Mouse (Mus musculus) heart, postnatal 36 days (tissue): ENCODE data around the gene Camk1. TPM values are rescaled to one million over a fixed set of nuclear protein-coding genes. Genes with fewer than 3 reads are reported as not detected.
A peak's percentile ranks its signal among the peaks of the same experiment; 100 is the strongest.

ENCODE experiments used
- DNase-seq, 2 experiments: peaks; one replicate each; pipeline ENCODE4 v3.0.0; 2021 to 2022
- intact Hi-C: fragments of 180-260 bp; cut with DNase I; formaldehyde crosslinking; loops from one replicate; pipeline ENCODE4 v1.15.1; 2025
- total RNA-seq, 2 experiments: library from RNA; stranded (reverse); gene quantifications; 2 replicates each; pipeline ENCODE4 v1.2.3; 2021

Camk1 gene
- total RNA-seq, 2 experiments from 2014 or later, result 65.3 to 78.4 TPM

DNA sequence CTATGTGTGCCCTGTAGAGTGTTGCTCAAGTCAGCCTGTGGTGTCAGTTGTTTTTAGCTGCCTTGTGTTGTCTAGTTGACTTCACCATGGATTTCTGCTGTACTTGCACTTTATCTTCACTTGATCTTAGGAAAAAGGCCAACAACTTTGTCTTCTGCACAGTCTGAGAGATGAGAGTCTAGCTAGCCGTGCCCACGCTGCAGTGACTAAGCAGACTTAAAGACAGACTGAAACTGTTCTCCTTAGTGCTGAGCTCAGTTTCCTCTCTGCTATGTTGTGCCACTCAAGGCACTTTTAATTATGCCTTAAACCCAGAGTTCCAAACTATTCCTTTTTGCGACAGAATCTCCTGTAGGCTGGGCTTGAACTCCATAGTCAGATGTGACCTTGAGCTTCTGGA lies 27.8 kb downstream of the Camk1 start:
- intact Hi-C loops, result no loop called here
- DNase-seq, result no peak

DNA sequence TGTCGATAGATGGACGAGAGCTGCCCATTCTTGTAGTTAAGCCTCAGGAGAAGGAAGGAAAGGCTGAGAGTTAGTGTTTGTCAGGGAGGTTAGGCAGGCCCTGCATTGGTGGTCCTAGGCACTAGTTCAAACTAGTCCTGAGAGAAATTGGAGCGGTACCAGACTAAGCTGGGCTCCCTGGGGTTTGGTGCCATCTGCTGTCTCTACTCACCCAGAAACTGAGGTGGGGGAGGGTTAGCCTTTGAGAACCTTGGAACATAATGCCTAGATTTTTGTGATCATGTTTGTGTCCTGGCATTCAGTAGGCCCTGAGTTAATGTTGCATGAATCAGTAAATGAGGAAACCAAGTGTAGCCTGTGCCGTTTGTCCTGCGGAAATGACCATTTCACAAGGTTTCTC lies 35.6 kb downstream of the Camk1 start:
- intact Hi-C loops, result loop anchor here (5.0 to 10.0 kb wide), 3 partner anchors 71 to 903 kb away; partner anchors contain the start of genes Mtmr14 and Setd5
- no peak for DNase-seq

DNA sequence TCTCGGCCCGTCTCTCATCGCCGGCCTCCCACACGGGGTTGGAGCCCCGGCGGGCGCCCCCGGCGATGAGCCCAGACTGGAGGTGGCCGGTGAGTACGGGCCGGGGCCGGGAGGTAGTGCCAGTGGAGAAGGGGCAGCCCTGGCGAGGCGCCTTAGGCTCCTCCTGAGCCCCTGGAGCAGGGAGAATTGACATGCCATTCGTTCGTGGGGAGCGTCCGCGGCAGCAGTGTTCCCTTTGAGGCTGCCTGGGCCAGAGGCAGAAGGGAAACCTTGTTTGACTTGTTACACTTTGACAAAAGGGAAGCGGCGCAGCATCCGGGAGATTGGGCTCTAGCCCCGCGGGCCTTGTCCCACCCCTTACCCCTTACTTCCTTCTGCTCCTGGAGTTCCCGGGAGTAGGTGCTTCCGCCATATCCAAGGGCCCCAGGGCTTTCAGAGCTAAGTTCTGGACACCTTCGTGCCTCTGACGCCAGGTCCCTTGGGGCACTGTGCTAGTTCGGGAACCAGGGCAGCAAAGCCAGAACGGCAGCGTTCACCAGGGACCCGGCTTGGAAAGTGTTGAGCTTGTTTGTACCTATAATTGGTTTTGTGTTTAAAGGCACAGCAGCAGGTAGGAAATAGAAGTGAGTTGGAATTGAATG lies 36.2 kb downstream of the Camk1 start:
- intact Hi-C loops, result loop anchor here (2.0 to 10.0 kb wide), 4 partner anchors 69 to 903 kb away; partner anchors contain the start of genes Mtmr14, Setd5 and Tada3
- DNase-seq, result peak in 1 of 2 experiments; percentile 49

DNA sequence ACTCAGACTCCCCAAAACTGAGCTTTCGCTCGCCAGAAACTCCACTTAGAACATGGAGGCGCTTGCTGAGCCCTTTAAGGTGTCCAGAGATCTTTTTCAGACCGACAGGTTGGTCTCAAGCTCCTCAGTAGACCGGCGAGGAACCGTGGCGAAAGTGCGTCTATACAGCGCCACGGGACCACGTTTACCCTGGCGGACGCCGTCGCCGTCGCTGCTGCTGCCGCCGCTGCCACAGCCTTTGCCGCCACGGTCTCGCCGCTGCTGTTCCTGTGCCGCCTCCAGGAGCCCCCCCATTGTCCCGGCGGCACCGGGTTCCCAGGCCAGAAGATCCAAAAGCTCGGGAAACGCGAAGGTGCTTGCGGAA lies 36.8 kb downstream of the Camk1 start, which contains the start of gene Brpf1:
Brpf1 (plus strand) TSS at position 152 of the 364 bp plus-strand sequence.
- DNase-seq, result no peak
- intact Hi-C loops, result loop anchor here (2.0 to 10.0 kb wide), 4 partner anchors 70 to 902 kb away; partner anchors contain the start of genes Mtmr14, Setd5 and Tada3

DNA sequence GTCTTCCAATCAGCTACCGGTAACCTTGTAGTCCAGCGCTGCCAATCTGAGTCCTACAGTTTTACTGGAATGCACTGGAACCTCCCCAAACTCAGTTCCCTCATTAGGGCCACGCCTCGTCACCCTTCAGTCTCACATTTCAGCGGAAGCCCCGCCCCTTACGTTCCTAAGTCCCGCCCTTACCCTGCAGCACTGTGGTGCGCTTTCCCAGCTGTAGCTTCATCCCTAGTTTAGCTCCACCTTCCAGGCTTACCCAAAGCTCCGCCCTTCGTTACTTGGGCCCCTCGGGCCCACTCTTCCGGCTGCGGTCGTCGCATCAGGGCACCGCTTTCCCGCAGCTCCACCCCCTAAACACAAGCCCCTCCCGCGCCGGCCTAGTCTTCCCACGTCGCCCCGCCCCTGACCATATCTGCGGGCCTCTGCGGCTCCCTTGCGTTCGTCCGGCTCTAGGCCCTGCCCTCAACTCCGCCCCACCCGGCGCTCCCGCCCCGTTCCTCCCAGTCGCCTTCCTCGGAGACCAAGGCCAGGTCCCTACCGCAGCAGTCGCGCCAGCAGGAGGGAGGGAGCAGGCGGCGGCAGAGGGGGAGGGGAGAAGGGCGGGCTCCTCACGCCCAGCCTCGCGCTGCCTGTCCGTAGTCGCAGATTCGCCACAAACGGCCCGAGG lies 37.3 kb downstream of the Camk1 start:
- peak; percentile 99 for DNase-seq
- intact Hi-C loops, result loop anchor here (2.0 to 10.0 kb wide), 4 partner anchors 69 to 902 kb away; partner anchors contain the start of genes Mtmr14, Setd5 and Tada3

DNA sequence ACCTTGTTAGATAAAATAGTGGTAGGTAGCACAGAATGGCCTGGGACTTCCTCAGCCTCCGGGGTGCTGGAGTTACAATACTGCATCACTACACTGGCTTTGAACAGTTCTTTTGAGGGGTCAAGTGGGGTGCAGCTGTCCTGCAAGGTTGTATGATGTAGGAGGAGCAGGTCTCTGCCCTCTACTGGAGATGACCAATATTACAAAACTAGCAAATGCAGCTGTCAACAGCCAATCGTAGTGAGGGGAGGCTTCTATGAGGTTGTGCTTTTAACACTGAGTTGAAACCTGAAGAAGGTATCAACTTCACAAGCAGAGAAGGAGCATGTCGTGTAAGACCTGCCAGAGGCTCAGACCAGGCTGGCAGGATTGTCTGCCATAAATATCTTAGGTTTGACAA lies 41.5 kb downstream of the Camk1 start:
- intact Hi-C loops, result loop anchor here (1.0 to 10.0 kb wide), 3 partner anchors 130 to 897 kb away; no protein-coding TSS in a partner anchor
- DNase-seq, result no peak

DNA sequence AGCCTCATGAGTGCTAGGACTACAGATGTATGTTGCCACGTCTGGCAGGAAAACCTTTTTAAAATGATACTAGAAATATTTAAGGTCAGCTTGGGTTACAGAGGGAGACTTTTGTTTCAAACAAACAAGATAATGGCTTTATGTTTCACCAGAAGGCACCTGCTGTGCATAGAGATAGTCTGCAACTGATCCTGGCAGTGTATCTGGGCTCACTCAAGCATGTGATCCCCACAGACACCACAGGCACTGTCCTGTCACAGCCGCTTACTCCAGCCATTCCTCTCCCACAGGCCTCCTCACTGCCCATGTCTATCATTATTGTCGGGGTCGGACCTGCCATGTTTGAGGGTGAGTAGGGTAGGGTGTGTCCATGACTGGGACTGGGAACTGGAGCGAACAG lies 42.4 kb downstream of the Camk1 start:
- no peak for DNase-seq
- intact Hi-C loops, result loop anchor here (5.0 to 10.0 kb wide), 2 partner anchors 264 to 897 kb away; no protein-coding TSS in a partner anchor

DNA sequence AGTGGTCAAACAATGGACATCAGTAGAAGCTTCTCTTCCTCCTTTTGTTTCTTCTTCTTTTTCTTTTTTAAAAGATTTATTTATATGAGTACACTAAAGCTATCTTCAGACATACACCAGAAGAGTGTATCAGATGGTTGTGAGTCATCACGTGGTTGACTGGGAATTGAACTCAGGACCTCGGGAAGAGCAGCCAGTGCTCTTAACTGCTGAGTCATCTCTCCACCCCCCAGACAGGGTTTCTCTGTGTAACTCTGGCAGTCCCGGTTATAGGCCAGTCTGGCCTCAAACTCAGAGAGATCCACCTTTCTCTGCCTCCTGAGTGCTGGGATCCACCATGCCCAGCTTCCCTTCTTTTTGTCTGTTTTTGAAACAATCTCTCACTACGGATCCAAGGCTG lies 47.1 kb downstream of the Camk1 start:
- no peak for DNase-seq
- intact Hi-C loops, result no loop called here

DNA sequence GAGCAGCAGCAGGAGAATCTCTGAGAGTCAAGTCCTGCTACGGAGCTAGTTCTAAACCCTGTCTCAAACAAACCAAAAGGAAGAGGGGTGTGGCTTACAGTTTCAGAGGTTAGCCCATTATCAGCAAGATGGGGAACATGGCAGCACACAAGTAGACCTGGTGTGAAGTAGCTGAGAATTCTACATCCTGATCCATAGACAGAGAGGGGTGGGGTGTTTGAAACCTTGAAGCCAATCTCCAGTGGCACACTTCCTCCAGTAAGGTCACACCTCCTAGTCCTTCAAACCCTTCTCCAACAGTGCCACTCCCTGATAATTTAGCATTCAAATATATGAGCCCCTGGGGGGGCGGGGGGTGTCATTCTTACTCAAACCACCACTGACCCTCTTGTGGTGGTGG lies 47.7 kb downstream of the Camk1 start:
- intact Hi-C loops, result no loop called here
- no peak for DNase-seq

DNA sequence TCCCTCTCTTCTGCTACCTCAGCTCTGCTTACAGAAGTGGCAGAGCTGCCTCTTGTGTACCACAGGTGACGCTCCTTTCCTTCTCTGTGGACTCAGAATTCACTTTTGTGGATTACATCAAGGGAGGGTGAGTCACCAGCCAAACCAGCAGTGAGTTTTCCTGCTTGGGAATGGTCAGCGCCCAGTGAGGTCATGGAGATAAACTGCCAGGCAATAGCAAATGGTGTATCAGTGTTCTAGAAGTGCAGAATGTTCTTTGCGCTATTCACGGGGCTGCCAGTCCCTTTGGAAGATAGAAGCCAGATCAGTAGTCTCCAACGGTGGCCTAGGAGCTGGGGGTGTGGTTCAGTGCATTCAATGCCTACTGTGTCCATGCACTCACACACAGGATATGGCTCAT lies 50.8 kb downstream of the Camk1 start:
- intact Hi-C loops, result no loop called here
- no peak for DNase-seq

DNA sequence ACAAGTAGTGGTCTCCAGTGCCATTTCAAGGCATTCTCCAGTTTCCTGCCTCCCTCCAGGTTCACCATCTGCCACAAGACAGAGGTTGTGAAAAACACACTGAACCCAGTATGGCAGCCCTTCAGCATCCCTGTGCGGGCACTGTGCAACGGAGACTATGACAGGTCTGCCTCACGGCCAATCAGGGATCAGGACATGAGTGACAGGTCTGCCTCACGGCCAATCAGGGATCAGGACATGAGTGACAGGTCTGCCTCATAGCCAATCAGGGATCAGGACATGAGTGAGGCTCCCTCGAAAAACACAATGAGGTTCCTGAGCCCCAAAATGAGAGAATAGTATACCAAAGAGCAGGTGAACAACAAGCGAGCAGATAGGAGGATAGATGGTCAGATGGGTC lies 53.4 kb downstream of the Camk1 start:
- intact Hi-C loops, result no loop called here
- DNase-seq, result no peak

DNA sequence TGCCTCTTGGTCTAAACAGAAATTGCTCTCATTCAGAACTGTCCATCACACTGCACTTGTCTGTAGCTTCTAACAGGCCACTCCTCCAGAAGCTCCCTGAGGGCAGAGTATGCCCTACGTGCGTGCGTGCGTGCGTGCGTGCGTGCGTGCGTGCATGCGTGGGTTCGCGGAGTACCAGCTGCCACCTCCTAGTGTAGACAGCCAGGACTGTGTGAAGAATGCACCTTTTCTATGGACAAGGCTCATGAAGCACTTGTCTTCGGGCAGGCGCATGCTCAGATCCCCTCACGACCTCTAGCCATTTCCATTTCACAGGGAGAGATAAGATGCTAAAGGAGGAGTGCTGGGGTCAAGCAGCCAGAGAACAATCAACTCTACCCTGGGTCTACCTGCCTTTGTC lies 54.4 kb downstream of the Camk1 start:
- intact Hi-C loops, result no loop called here
- DNase-seq, result no peak

DNA sequence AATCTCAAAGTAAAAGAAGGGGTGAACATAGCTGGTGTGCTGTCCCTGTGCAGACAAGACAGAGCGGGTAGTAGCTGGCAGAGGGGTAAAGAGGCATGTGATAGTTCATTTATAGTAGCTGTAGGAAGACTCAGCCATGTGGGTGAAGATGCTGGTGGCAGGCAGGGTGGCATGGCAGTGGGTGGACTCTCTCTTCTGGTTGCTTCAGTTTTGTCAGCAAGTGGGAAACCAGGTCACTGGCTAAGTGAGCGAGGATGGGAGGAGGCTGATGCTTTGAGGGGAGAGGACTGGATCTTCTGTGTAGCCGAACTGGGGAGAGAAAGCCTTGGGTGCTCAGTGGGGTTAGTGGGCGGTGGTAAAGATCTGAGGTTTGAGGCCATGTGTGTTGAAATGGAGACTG lies 56.5 kb downstream of the Camk1 start:
- no peak for DNase-seq
- intact Hi-C loops, result no loop called here

DNA sequence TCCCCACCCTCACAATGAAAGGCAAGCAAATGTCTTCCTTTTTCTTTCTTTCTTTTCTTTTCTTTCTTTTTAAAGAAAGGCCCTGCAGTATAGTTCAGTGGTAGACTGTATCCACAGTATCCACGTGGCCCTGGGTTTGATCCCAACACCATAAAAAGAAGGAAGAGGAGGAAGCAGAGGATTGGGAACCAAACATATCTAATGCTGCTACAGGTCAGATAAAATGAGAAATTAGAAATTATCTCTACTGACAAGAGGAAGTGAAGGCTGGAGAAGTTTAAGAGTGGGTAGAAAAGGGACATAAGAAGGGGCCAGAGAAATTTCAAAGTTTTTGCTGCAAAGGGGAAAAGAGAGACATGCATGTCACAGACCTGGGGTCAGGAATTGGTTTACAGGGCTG lies 57.5 kb downstream of the Camk1 start:
- no peak for DNase-seq
- intact Hi-C loops, result no loop called here

DNA sequence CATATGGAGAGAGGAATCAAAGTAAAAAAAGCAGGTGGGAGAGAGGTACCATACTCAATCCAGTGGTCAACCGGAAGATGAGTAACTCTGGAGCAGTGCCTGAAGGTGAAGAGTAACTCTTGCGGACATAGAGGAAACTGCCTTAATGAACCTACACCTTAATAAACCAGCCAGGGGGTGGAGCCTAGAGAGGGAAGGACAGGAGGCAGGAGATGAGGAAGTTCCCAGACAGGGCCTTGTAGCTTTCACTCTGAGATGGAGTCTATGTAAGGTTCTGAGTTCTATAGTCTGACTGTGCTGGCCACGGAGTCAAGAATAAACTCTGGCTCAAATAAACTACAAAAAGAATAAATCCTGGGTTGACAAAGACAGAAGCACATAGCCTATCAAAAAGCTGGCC lies 58.9 kb downstream of the Camk1 start:
- intact Hi-C loops, result no loop called here
- no peak for DNase-seq

Other genes with a start within 250 kb of the Camk1 start
- gene Lhfpl4, start 148.6 kb downstream of the Camk1 start, total RNA-seq, result under 1 TPM; 0.22 to 0.31 TPM
- 10 to 100 TPM; 20.0 to 21.0 TPM for gene Mtmr14, start 106.1 kb downstream of the Camk1 start, total RNA-seq
- under 1 TPM in 1 of 2 experiments, not detected in 1; 0.24 TPM for gene Cpne9, start 61.7 kb downstream of the Camk1 start, total RNA-seq
- gene Brpf1, start 36.8 kb downstream of the Camk1 start, total RNA-seq, result 10 to 100 TPM; 14.0 to 16.7 TPM
- 1 to 10 TPM; 4.7 to 7.4 TPM for gene Ogg1, start 17.0 kb downstream of the Camk1 start, total RNA-seq
- gene Tada3, start 33.9 kb upstream of the Camk1 start, total RNA-seq, result 10 to 100 TPM; 23.6 to 24.4 TPM
- 10 to 100 TPM; 69.5 to 73.0 TPM for gene Arpc4, start 34.1 kb upstream of the Camk1 start, total RNA-seq
- gene Ttll3, start 45.3 kb upstream of the Camk1 start, total RNA-seq, result 1 to 10 TPM in 1 of 2 experiments, under 1 TPM in 1; 0.67 to 1.5 TPM
- 10 to 100 TPM in 1 of 2 experiments, 1 to 10 TPM in 1; 9.9 to 11.6 TPM for gene Rpusd3, start 75.4 kb upstream of the Camk1 start, total RNA-seq
- 10 to 100 TPM in 1 of 2 experiments, 1 to 10 TPM in 1; 2.5 to 14.0 TPM for gene Cidec, start 91.8 kb upstream of the Camk1 start, total RNA-seq
- 10 to 100 TPM; 20.4 to 20.9 TPM for gene Jagn1, start 98.6 kb upstream of the Camk1 start, total RNA-seq
- gene Il17re, start 114.5 kb upstream of the Camk1 start, total RNA-seq, result under 1 TPM; 0.65 to 0.67 TPM
- 1 to 10 TPM; 6.4 to 6.7 TPM for gene Il17rc, start 127.4 kb upstream of the Camk1 start, total RNA-seq
- 10 to 100 TPM; 45.9 to 57.5 TPM for gene Creld1, start 139.3 kb upstream of the Camk1 start, total RNA-seq
- not detected for gene Prrt3, start 157.9 kb upstream of the Camk1 start, total RNA-seq
- gene Emc3, start 187.7 kb upstream of the Camk1 start, total RNA-seq, result 10 to 100 TPM; 57.9 to 61.8 TPM
- under 1 TPM; 0.11 to 0.17 TPM for gene Fancd2, start 187.7 kb upstream of the Camk1 start, total RNA-seq